Mouse (Mus musculus) limb, embryonic 11.5 days (tissue): ENCODE data around the gene Ctbp2. TPM values are rescaled to one million over a fixed set of nuclear protein-coding genes. Genes with fewer than 3 reads are reported as not detected.
A peak's percentile ranks its signal among the peaks of the same experiment; 100 is the strongest.

ENCODE experiments used
- ATAC-seq: fragments of 200-750 bp; cut with Nextera tagmentation; 2 replicates; pipeline ENCODE4 v1.8.0; 2017; ENCODE audit warnings: low read depth; ENCODE audit not compliant: insufficient number of reproducible peaks, low FRiP score, low TSS enrichment
- DNase-seq: peaks from one replicate; pipeline ENCODE4 v3.0.0-alpha.2; 2015; ENCODE audit warnings: low spot score
- H3K27ac ChIP-seq: fragments of 300-500 bp; sonication (generic); replicated peaks from 2 replicates; pipeline ENCODE4 v1.5.1; 2014; ENCODE audit warnings: low read depth, mild to moderate bottlenecking, low read length
- H3K27me3 ChIP-seq: fragments of 300-500 bp; sonication (generic); 2 replicates; pipeline ENCODE4 v1.6.1; 2014; ENCODE audit warnings: mild to moderate bottlenecking, low read length, mixed read lengths; ENCODE audit not compliant: control insufficient read depth, insufficient read depth
- H3K36me3 ChIP-seq: fragments of 300-500 bp; sonication (generic); 2 replicates; pipeline ENCODE4 v1.6.1; 2014; ENCODE audit warnings: mild to moderate bottlenecking, low read length, moderate library complexity, mixed read lengths; ENCODE audit not compliant: control insufficient read depth, insufficient read depth
- H3K4me1 ChIP-seq: fragments of 300-500 bp; sonication (generic); 2 replicates; pipeline ENCODE4 v1.6.1; 2014; ENCODE audit warnings: low read length, mixed read lengths; ENCODE audit not compliant: control insufficient read depth, insufficient read depth
- H3K4me2 ChIP-seq: fragments of 300-500 bp; sonication (generic); 2 replicates; pipeline ENCODE4 v1.6.1; 2014; ENCODE audit warnings: low read depth, mild to moderate bottlenecking, moderate library complexity; ENCODE audit not compliant: severe bottlenecking
- H3K4me3 ChIP-seq: fragments of 300-500 bp; sonication (generic); 2 replicates; pipeline ENCODE4 v1.5.1; 2014; ENCODE audit warnings: low read depth, low read length
- H3K9ac ChIP-seq: fragments of 300-500 bp; sonication (generic); 2 replicates; pipeline ENCODE4 v1.6.1; 2014; ENCODE audit warnings: mild to moderate bottlenecking, low read length
- H3K9me3 ChIP-seq: fragments of 300-500 bp; sonication (generic); 2 replicates; pipeline ENCODE4 v1.6.1; 2016; ENCODE audit warnings: low read length; ENCODE audit not compliant: control insufficient read depth
- WGBS: fragments of 180-500 bp; shearing (Covaris S2); extraction: QIAGEN DNeasy Blood & Tissue Kit; methylation state at CpG from one replicate; pipeline ENCODE4 v1.1.7; 2014; 5-methylcytosine and 5-hydroxymethylcytosine counted together
- polyA plus RNA-seq: library from polyadenylated mRNA; unstranded; fragments of >200 nt; fragmentation: Nextera tagmentation; extraction: Ambion mirVana; gene quantifications from 2 replicates; pipeline ENCODE4 v1.2.1, GENCODE M21; 2014

The Ctbp2 gene
- polyA plus RNA-seq, 1 experiment from 2014 or later: 144 TPM

DNA sequence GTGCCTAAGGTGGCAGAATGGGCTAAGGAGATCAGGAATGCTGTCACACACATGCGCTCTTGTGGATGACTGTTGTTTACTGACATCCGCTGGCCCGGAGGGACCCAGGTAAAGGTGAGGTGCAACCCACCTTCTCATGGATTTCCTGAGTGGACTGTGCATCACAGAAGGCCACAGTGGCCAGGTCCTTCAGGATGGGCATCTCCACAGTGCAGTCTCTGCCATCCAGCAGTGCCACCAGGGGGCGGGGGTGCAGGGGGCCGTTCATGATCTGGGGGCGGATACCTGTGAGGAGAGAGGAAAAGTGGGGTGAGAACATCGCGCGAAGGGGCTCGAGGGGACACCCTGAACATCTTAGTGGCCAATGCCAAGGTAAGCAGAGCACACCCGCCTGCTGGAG is 125.1 kb downstream of the Ctbp2 start:
- no peak overlapping the region for H3K9ac ChIP-seq
- no peaks in the 10 kb centered on the region for H3K27me3 ChIP-seq
- no peak overlapping the region for H3K4me3 ChIP-seq
- H3K4me1 ChIP-seq: no peaks in the 10 kb centered on the region
- peaks cover 24% of the 10 kb centered on the region for H3K36me3 ChIP-seq
- DNase-seq (no peak), ATAC-seq (no peak)
- H3K4me2 ChIP-seq: no peak overlapping the region
- 92% methylated on average over 11 of the region's 11 CpGs for WGBS
- H3K9me3 ChIP-seq: no peaks in the 10 kb centered on the region
- no peak overlapping the region for H3K27ac ChIP-seq

DNA sequence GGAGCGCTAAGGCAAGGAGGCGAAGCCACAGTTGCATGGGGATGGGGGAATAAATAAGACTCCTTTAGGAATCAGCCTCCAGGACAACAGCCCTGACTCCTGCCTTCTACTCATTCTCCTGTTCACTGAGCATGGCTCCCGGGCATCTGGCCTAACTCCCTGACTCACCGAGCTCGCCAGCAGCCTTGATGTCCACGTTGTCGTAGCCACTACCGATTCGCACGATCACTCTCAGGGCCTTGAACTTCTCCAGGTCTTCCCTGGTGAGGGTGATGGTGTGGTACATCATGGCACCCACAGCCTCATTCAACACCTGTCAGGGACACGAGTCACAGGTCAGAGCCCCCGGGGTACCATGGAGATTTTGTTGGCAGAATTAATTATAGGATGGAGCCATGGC is 125.5 kb downstream of the Ctbp2 start:
- Histone ChIP-seq H3K27ac (no peak overlapping the region), H3K4me2 (no peak overlapping the region), H3K9me3 (no peaks in the 10 kb centered on the region), H3K36me3 (peaks cover 24% of the 10 kb centered on the region), H3K4me3 (no peak overlapping the region), H3K27me3 (no peaks in the 10 kb centered on the region), H3K4me1 (no peaks in the 10 kb centered on the region), H3K9ac (no peak overlapping the region)
- no peak for ATAC-seq
- 90% methylated on average over 12 of the region's 12 CpGs for WGBS
- DNase-seq: no peak

DNA sequence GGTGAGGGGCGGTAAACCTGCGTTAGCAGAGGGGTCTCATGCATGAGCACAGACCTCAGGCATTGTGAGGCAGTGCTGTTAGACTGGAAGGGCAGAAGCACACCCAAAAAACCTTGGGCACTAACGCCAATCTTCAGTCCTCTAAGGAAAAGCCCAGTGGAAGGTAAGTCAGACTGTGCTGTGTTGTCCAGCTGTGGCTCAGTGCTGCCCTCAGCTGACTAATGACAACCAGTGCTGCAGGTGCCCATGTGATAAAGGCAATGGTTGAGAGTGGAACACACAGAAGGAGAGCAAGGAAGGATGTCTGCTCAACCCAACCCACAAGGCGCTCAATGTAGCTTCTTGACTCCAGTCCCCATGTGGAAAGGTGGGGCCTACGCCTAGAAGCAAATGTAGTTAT is 127.8 kb downstream of the Ctbp2 start:
- Histone ChIP-seq H3K27me3 (no peaks in the 10 kb centered on the region), H3K4me3 (no peak overlapping the region), H3K36me3 (peaks cover 28% of the 10 kb centered on the region), H3K9ac (no peak overlapping the region), H3K4me2 (no peak overlapping the region), H3K4me1 (no peaks in the 10 kb centered on the region), H3K9me3 (no peaks in the 10 kb centered on the region), H3K27ac (no peak overlapping the region)
- 92% methylated on average over 5 of the region's 5 CpGs for WGBS
- no peak for DNase-seq
- no peak for ATAC-seq

DNA sequence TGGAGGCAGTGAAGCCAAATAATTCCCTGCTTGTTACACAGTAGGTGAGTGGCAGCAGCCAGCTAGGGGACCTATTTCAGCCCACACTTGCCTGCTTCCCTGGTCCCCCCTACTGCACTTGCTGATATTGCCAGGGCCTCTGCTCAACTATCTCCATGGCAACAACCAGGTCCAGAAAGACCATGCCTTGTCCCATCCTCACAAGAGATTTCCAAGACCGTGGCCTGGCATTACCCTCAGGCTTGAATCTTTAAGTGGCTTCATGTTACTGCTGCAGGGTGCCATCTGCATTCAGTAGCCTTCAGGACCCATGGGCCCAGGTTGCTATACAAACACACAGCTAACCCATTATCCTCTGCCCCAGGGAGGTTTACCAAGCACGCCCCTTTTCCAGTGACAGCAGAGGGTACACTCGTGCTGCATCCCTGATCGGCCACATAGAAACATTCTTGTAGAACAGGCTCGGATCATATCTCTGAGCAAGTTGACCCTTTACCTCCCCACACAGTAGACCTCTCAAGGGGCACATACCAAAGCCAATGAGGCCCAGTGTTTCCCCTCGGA is 129.4 kb downstream of the Ctbp2 start:
- Histone ChIP-seq H3K4me2 (no peak overlapping the region), H3K36me3 (peaks cover 31% of the 10 kb centered on the region), H3K4me1 (no peaks in the 10 kb centered on the region), H3K27ac (no peak overlapping the region), H3K27me3 (no peaks in the 10 kb centered on the region), H3K9me3 (no peaks in the 10 kb centered on the region), H3K9ac (no peak overlapping the region), H3K4me3 (no peak overlapping the region)
- DNase-seq (no peak), ATAC-seq (no peak)
- WGBS: 94% methylated on average over 6 of the region's 6 CpGs

DNA sequence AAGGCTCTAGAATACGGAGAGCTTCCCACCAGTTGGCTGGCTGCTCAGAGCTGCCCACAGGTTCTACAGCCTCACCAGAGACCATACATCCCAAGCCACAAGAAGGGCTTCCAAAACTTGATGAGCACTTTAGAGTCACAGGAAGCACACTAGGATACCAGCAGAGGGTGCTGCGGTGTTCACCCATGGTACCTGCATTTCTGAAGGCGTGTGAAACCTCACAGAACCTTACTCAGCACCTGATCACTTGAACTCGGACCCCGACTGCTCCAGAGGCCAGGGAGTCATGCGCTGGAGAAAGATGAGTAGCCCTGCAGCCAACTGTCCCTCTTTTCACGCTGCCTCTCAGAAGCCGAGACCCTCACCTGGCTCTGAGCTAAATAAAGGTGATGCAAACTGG is 130.0 kb downstream of the Ctbp2 start:
- no peak overlapping the region for H3K27ac ChIP-seq
- peaks cover 30% of the 10 kb centered on the region for H3K36me3 ChIP-seq
- WGBS: 87% methylated on average over 8 of the region's 8 CpGs
- ATAC-seq (no peak), DNase-seq (no peak)
- H3K9ac ChIP-seq: no peak overlapping the region
- H3K4me1 ChIP-seq: no peaks in the 10 kb centered on the region
- H3K27me3 ChIP-seq: no peaks in the 10 kb centered on the region
- no peak overlapping the region for H3K4me3 ChIP-seq
- no peaks in the 10 kb centered on the region for H3K9me3 ChIP-seq
- no peak overlapping the region for H3K4me2 ChIP-seq

DNA sequence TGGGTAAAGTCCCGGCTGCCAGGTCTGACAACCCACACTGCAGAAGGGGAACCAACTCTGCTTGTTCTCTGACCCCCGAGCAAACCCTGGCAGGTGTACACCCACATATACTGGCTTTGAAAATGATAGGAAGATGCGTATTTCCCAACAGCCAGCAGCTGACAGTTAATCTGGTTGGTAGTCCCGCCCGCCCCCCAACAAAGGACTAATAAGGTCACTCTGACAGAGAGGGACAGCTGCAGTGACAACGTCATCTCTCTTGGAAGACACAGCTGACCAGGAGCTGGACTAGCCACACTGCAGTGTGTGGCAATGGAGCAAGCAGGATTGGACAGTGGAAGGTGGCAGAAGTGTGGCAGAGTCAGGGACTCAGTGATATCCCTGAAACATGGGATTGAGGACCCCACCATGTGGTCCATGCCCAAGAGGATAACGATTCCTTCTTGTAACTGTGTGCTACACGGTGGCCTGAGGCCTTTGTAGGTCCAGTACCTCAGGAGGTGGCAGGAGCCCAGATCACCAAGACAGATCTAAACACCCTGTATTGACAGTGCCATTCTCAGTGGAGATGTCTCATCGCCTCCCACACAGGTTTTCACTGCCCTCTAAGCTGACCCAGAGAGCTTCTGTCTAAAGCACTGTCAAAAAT is 131.1 kb downstream of the Ctbp2 start:
- ATAC-seq: no peak
- H3K27me3 ChIP-seq: no peaks in the 10 kb centered on the region
- no peak overlapping the region for H3K4me3 ChIP-seq
- H3K4me2 ChIP-seq: no peak overlapping the region
- no peaks in the 10 kb centered on the region for H3K9me3 ChIP-seq
- H3K9ac ChIP-seq: no peak overlapping the region
- H3K36me3 ChIP-seq: peaks cover 22% of the 10 kb centered on the region
- no peak overlapping the region for H3K27ac ChIP-seq
- 88% methylated on average over 9 of the region's 9 CpGs for WGBS
- H3K4me1 ChIP-seq: no peaks in the 10 kb centered on the region
- DNase-seq: no peak

DNA sequence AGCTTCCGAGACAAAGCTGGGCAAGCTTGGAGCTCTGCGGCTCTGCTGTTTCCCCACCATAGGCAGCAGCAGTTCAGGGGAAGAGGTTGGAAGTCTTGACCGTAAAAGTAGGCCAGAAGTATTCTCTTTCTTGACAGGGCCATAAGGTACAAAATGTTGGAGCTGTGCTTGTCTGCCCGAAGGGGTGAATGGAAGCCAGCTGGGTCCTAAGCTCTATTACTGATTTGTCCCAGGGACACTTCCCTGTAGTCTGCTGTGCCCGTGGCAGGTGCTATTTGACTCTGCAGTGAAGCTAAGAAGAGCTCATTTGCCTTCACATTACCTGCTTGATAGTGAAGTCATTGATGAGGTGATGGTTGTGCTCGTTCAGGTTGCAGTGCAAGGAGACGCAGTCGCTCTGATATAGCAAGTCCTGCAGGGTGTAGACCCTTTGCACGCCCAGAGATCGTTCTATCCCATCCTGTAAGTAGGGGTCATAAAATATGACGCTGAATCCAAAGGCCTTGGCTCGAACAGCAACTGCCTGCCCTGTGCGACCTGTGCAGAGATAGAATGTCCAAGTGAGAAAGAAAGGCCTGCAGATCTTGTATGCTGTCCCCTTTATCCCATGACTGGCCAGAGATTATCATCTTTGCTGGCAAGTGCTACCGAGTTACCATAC is 132.8 kb downstream of the Ctbp2 start:
- 91% methylated on average over 14 of the region's 14 CpGs for WGBS
- peaks cover 14% of the 10 kb centered on the region for H3K36me3 ChIP-seq
- no peak overlapping the region for H3K4me2 ChIP-seq
- H3K27me3 ChIP-seq: no peaks in the 10 kb centered on the region
- ATAC-seq (no peak), DNase-seq (peak; percentile 16)
- no peak overlapping the region for H3K4me3 ChIP-seq
- H3K4me1 ChIP-seq: no peaks in the 10 kb centered on the region
- H3K9ac ChIP-seq: no peak overlapping the region
- no peaks in the 10 kb centered on the region for H3K9me3 ChIP-seq
- H3K27ac ChIP-seq: no peak overlapping the region

DNA sequence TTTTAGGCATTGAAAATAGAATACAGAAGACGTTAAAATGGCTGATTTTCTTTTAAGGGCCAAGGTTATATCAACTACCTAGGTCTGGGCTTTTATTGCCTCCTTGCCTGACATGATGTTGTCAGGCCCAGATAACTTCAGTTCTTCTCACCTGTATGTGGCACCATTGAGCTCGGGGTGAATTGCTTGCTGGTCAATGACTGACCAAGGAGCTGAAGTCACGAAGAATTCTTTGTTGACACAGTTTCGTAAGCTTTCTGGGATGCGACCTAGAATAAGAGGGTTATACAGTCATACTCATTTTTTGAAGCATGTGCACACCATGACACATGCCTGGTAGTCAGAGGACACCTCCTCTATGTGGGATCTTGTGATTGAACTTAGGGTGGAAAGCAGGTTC is 134.3 kb downstream of the Ctbp2 start:
- Histone ChIP-seq H3K36me3 (peaks cover 9% of the 10 kb centered on the region), H3K4me3 (no peak overlapping the region), H3K4me1 (no peaks in the 10 kb centered on the region), H3K9ac (no peak overlapping the region), H3K9me3 (no peaks in the 10 kb centered on the region), H3K27ac (no peak overlapping the region), H3K27me3 (no peaks in the 10 kb centered on the region), H3K4me2 (no peak overlapping the region)
- 93% methylated on average over 5 of the region's 5 CpGs for WGBS
- DNase-seq: peak; percentile 18
- ATAC-seq: no peak
